Mouse (Mus musculus) brain, embryonic 14.5 days (tissue): ENCODE data around the gene Erv3.

ENCODE experiments used
- CTCF ChIP-seq: fragments of 200-500 bp; IDR thresholded peaks from 2 replicates; pipeline ENCODE4 v1.5.1; 2012; ENCODE audit warnings: inconsistent platforms, mild to moderate bottlenecking, moderate library complexity, borderline replicate concordance; ENCODE audit not compliant: insufficient read depth, insufficient read length; ENCODE audit errors: extremely low read depth
- POLR2A ChIP-seq: fragments of 200-500 bp; IDR thresholded peaks from 2 replicates; pipeline ENCODE4 v1.6.1; 2012; ENCODE audit warnings: mild to moderate bottlenecking, inconsistent platforms, borderline replicate concordance; ENCODE audit not compliant: poor library complexity, insufficient read depth, insufficient read length, severe bottlenecking; ENCODE audit errors: extremely low read depth

- TF ChIP-seq CTCF (no peak), POLR2A (no peak)
Measured at GRCm38 (mm10) chr2:131834296-131834695, 25.3 kb downstream of the Erv3 start.
